Mouse (Mus musculus): ENCODE data around the gene Atf7ip.

DNA sequence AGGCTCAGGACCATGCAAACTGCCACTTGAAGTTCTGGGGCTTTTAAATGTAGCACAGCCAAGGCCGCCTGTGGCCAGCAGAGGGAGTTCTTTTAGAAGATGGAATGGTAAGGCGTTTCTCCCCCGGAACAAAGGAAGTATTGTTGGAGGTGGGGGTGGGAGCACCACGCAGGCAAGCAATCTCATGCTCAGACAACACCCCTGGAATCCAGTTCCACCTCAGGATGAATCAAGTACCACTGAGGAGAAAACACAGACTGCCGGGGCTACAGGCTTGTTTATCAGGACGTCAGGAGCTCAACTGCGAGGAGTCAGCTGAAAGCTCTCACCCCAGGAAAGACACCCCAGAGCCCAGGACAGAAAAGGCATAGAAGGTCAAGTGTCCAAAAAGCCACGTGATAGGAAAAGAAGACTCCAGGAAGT, 40.0 kb upstream of the Atf7ip start:
- no peak for TF ChIP-seq MYOG (IDR thresholded peaks at IDR 0.05; ENCODE audit: control insufficient read depth, extremely low read depth, insufficient read length)
- no peak for TF ChIP-seq CTCF (IDR thresholded peaks at IDR 0.05; ENCODE audit: control insufficient read depth, insufficient read depth, insufficient read length)
- TF ChIP-seq MAX (IDR thresholded peaks at IDR 0.05) = no peak
- no peak for TF ChIP-seq USF1 (IDR thresholded peaks at IDR 0.05; ENCODE audit: low read depth)
- TF ChIP-seq CEBPB (IDR thresholded peaks at IDR 0.05; ENCODE audit: low read depth) = no peak
- no peak for TF ChIP-seq FOSL1 (IDR thresholded peaks at IDR 0.05; ENCODE audit: insufficient read depth, low read length, poor library complexity, severe bottlenecking)
